Mouse (Mus musculus) lung, adult 2 months (tissue): ENCODE measurements around the gene Stx11. TPM values are rescaled to one million over a fixed set of nuclear protein-coding genes. Genes with fewer than 3 reads are reported as not detected.
"Not testable (repeated sequence)": the region's sequence is repeated elsewhere in the genome, so short reads cannot be mapped to it uniquely, and the experiment has no call there.

ENCODE experiments used
- DNase-seq: peaks from one replicate; pipeline ENCODE4 v3.0.0; 2022
- H3K4me1 ChIP-seq: fragments of 200-500 bp; 2 replicates; pipeline ENCODE4 v1.6.1; 2011; ENCODE audit warnings: low read length; ENCODE audit not compliant: control insufficient read depth, insufficient read depth
- H3K4me3 ChIP-seq: fragments of 200-500 bp; replicated peaks from 2 replicates; pipeline ENCODE3; 2011; ENCODE audit warnings: low read depth, mild to moderate bottlenecking, control low read depth, low read length; ENCODE audit errors: extremely low read depth
- CTCF ChIP-seq: fragments of 200-500 bp; IDR thresholded peaks from 2 replicates; pipeline ENCODE4 v1.5.1; 2011; ENCODE audit warnings: mild to moderate bottlenecking, low read length, control low read depth; ENCODE audit not compliant: insufficient read depth
- POLR2A ChIP-seq: fragments of 200-500 bp; IDR thresholded peaks from 2 replicates; pipeline ENCODE4 v1.6.1; 2011; ENCODE audit warnings: low read depth, mild to moderate bottlenecking, control low read depth, low read length, borderline replicate concordance; ENCODE audit errors: extremely low read depth
- WGBS: fragments of 180-500 bp; shearing (Covaris S2); methylation state at CpG from one replicate; pipeline ENCODE4 v1.1.7; 2018; 5-methylcytosine and 5-hydroxymethylcytosine counted together
- polyA plus RNA-seq: library from polyadenylated mRNA; depleted of rRNA; stranded (reverse); fragments of >200 nt; gene quantifications from 2 replicates; pipeline ENCODE4 v1.2.3, GENCODE M21; 2012

The Stx11 gene
- polyA plus RNA-seq, 1 experiment, result 17.1 TPM

DNA sequence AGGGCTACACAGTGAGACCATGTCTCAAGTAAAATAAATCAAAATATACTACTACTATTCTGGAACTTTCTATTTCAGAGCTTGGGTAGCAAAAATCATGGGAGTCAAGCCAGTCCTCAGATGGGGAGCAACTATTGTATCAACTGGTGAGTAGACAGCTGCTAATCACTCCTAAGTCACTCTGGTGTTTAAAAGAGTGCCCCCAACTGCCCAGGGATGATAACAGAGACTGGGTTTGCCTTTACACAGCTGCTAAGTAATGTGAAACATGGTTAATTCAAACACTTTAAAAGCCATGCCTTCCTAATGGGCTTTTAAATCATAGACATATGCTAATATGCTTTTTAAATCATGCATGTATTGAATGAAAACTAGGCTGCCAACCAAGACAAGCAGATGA is 1.9 kb downstream of the Stx11 start:
- TF ChIP-seq POLR2A, result no peak
- no peak for TF ChIP-seq CTCF
- no peak overlapping the region for H3K4me3 ChIP-seq
- DNase-seq, result no peak
- H3K4me1 ChIP-seq, result no peaks in the 10 kb centered on the region

DNA sequence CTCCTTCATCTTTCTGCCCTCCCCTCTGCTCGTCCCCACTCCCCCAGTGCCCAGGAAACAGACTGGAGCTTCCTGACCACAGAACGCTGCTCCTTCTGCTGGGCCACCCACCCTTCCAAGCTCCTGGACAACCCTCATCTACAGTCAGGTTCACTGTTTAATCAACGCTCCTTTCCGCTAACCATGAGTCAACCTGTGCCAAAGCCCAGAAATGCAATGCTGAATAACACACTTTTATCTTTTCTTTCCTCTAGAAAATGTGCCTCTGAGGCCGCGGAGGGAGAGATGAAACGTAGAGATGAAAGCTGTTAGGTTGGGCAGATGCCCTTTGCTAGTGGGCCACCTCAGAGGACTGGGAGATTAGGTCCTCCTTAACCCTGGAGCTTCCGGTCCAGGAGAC is 2.6 kb downstream of the Stx11 start:
- TF ChIP-seq POLR2A (no peak), CTCF (no peak)
- Histone ChIP-seq H3K4me1 (no peaks in the 10 kb centered on the region), H3K4me3 (no peak overlapping the region)
- no peak for DNase-seq
- 82% methylated on average over 8 of the region's 8 CpGs for WGBS

DNA sequence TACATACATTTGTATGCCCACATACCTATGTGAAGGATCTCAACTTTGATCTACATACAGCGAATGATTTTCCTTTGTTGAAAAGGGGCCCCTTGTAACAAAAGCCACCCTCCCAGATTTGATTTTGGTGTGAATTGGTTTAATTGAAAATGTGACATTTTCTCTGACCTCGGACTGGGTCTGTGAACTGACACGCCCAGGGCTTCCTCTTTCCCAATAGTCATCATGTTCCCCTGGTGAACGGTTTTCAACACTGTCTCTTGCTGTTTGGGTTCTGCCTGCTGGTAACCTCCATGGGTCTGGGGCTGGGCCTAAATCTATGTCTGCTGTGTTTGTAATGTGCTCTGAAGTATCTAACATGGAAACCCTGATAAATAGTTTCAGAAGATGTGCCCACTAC is 6.8 kb downstream of the Stx11 start:
- Histone ChIP-seq H3K4me1 (no peaks in the 10 kb centered on the region), H3K4me3 (no peak overlapping the region)
- 73% methylated on average over 4 of the region's 4 CpGs for WGBS
- TF ChIP-seq CTCF (no peak), POLR2A (no peak)
- no peak for DNase-seq

- TF ChIP-seq CTCF (no peak), POLR2A (no peak)
- WGBS, result 17% methylated on average over 1 of the region's 1 CpGs
- Histone ChIP-seq H3K4me3 (no peak overlapping the region), H3K4me1 (no peaks in the 10 kb centered on the region)
- DNase-seq, result no peak
Measured at GRCm38 (mm10) chr10:12955831-12956230, 8.3 kb downstream of the Stx11 start.

- not testable (repeated sequence) for DNase-seq, H3K4me1 ChIP-seq
- 44% methylated on average over 4 of the region's 4 CpGs for WGBS
Measured at GRCm38 (mm10) chr10:12951358-12951757, 12.7 kb downstream of the Stx11 start.

GRCm38 (mm10) chr10:12949299-12949698 is 14.8 kb downstream of the Stx11 start:
- no peaks in the 10 kb centered on the region for H3K4me1 ChIP-seq
- DNase-seq, result no peak
- no peak overlapping the region for H3K4me3 ChIP-seq
- TF ChIP-seq POLR2A (no peak), CTCF (no peak)
- WGBS, result 62% methylated on average over 7 of the region's 7 CpGs

More at GRCm38 (mm10) chr10:12951358-12951757, 12.7 kb downstream of the Stx11 start:
- not testable (repeated sequence) for H3K4me3 ChIP-seq

DNA sequence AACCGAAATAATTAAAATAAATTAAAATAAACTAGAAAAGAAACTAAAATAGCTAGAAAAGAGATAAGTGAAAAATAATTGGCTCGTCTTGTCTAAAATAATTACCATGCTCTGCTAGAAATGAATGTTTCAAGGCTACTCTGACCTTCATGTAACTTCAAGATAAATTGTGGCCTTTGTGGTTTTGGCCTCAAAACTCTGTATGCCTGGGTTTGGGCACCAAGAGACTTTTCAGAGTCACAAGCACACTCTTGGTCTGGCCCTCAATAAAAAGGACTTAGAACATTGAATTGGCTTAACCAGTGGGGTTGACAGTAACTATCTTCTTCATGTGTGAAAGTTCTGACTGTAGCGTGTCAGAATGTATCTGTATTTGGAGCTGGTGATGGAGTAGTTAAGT is 16.5 kb downstream of the Stx11 start:
- DNase-seq, result no peak
- WGBS, result 94% methylated on average over 3 of the region's 3 CpGs
- Histone ChIP-seq H3K4me3 (no peak overlapping the region), H3K4me1 (no peaks in the 10 kb centered on the region)
- TF ChIP-seq POLR2A (no peak), CTCF (no peak)

DNA sequence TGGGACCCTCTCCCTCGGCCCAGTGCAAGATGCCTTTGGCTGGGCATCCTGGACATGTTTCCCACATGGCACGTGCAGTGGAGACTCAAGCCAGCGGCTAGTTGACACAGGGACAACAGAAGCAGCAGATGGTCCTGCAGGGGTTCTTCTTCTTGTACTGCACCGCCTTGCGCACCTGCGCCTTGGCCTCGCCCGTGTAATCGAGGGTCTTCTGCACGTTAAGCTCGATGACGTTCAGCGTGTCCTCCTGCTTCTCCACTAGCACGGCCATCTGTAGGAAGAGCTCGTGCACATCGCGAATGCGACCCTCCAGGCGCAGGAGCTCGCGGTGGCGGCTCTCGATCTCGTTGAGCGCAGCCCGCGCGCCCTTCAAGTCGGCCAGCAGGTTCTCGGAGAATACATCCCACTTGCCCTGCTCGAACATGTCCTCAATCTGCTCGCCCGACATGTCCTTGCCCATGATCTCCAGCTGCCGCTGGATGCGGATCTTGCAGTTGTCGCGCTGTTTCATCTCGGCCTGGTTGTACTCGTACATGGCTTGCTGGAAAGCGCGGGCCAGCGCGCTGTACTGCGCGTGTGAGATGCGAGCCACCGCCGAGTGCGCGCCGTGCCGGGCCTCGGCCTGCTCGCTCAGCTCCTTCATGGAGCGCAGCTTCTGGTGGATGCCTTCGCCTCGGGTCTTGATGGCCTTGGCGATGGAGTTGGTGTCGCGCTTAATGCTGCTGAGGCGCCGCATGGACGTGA is 22.9 kb downstream of the Stx11 start:
- WGBS, result 25% methylated on average over 63 of the region's 63 CpGs
- no peak overlapping the region for H3K4me3 ChIP-seq
- DNase-seq, result no peak
- peaks cover 2% of the 10 kb centered on the region; the same call in 1 of the 2 replicates for H3K4me1 ChIP-seq
- TF ChIP-seq CTCF (no peak), POLR2A (no peak)

- WGBS, result 87% methylated on average over 2 of the region's 2 CpGs
- DNase-seq, result no peak
Measured at GRCm38 (mm10) chr10:12938763-12939162, 25.3 kb downstream of the Stx11 start.

GRCm38 (mm10) chr10:12936079-12936478 is 28.0 kb downstream of the Stx11 start:
- DNase-seq, result no peak
- no peak overlapping the region for H3K4me3 ChIP-seq
- TF ChIP-seq CTCF (no peak), POLR2A (no peak)
- H3K4me1 ChIP-seq, result peaks cover 2% of the 10 kb centered on the region; the same call in 1 of the 2 replicates
- 81% methylated on average over 7 of the region's 7 CpGs for WGBS

More at GRCm38 (mm10) chr10:12938763-12939162, 25.3 kb downstream of the Stx11 start:
- TF ChIP-seq CTCF (no peak), POLR2A (no peak)
- Histone ChIP-seq H3K4me1 (peaks cover 2% of the 10 kb centered on the region; the same call in 1 of the 2 replicates), H3K4me3 (no peak overlapping the region)
